Mouse (Mus musculus) kidney, adult 2 months (tissue): ENCODE measurements around the gene Ppp1r9a.

Source experiments
- CTCF ChIP-seq: fragments of 200-500 bp; conservative IDR thresholded peaks from 2 replicates; pipeline ENCODE4 v1.5.1; 2011; ENCODE audit warnings: low read depth, mild to moderate bottlenecking, control low read depth, low read length, moderate library complexity, mixed read lengths; ENCODE audit not compliant: insufficient read depth, insufficient read length
- POLR2A ChIP-seq: fragments of 200-500 bp; IDR thresholded peaks from one replicate; pipeline ENCODE4 v1.6.1; 2011; ENCODE audit warnings: low read depth, low read length, control low read depth

DNA sequence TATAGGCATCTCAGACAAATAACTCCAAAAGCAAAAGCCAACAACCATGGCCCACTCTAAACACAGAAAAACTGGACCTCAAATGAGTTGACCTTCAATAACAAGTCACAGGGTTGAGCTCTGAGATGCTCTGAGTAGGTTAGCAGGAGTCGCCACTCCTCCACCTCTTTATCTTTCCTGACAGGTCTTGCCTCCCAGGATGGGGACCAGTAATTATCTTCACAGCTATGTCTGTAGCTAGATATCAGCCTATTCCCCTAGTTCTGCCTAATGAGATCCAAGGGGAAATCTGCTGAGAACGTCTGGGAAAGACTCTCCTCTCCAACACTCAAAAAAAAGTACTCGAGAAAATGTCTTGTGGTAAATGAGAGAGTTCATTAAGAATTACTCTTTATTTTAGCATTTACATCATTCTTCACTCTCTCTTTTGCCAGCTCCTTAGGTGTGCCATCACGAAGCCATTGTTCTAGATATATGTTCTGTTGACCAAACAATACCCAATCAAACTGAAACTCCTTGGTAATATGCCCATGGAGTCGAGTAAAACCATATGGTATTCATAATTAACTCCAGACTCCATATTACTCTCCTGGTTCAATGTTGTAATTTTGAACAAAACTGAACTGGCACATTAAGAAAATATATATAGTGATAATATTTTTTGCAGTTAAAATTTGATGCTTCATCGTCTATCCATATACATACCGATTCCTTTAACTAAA is 283.7 kb downstream of the Ppp1r9a start:
- TF ChIP-seq POLR2A (no peak), CTCF (no peak)
